14 mouse cellular contexts compared by ENCODE assay signal in the genomic region with DNA sequence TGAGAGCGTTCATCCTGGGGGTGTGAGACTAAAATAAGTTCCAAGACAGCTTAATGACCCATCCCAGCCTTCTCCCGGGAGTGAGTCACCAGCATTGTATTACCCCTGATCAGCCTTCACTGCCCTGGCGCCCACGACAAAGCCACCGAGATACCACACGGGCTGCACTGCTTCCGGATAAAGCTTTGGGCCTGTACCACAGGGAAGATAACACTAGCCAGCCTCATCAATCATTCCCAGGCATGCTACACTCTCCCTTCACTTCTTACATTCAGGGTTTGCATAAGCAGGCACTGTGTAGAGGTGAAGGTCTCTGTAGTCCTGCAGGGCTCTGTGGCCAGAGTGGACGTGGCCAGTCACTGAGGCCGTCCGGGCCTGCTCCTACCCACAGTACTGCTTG. TPM values are rescaled to one million over a fixed set of nuclear protein-coding genes. Genes with fewer than 3 reads are reported as not detected.
DNase-seq lines count a peak whose midpoint lies in the region; ATAC-seq and TF ChIP-seq lines count a peak whose summit lies in the region.
"Had no signal": no experiment of that assay in that cellular context is flagged by ENCODE, and none has a peak within 500 bp of the region (broad histone marks: within the 10 kb centered on the region; RNA-seq: fewer than 3 reads in every experiment).

No protein-coding gene starts in this region.

- no peaks in the 10 kb centered on the region for H3K27me3 ChIP-seq in heart, embryonic 15.5 days
- no peaks in the 10 kb centered on the region for H3K27me3 ChIP-seq in cerebellum, adult 2 months (ENCODE audit: control insufficient read depth, insufficient read depth, low read length)
- no peaks in the 10 kb centered on the region for H3K27me3 ChIP-seq in midbrain, embryonic 10.5 days (ENCODE audit: low read depth, poor library complexity, severe bottlenecking)
- H3K27me3 ChIP-seq: forebrain, embryonic 13.5 days; limb, embryonic 15.5 days had no signal

- H3K4me1 ChIP-seq in heart, embryonic 15.5 days (replicated peaks): peaks cover 8% of the 10 kb centered on the region
- H3K4me1 ChIP-seq in cerebellum, adult 2 months (ENCODE audit: control insufficient read depth, insufficient read depth, low read length): peaks cover 5% of the 10 kb centered on the region
- H3K4me1 ChIP-seq in midbrain, embryonic 10.5 days: peaks cover 14% of the 10 kb centered on the region

- WGBS in heart, embryonic 15.5 days: 26% methylated on average over 10 of the region's 10 CpGs
- 72% methylated on average over 10 of the region's 10 CpGs for WGBS in cerebellum, adult 2 months
- 86% methylated on average over 10 of the region's 10 CpGs for WGBS in midbrain, embryonic 10.5 days

- TF ChIP-seq POLR2A in cerebellum, adult 2 months (IDR thresholded peaks at IDR 0.05; ENCODE audit: borderline replicate concordance, insufficient read depth, low read length): no peak

- H3K4me3 ChIP-seq in heart, embryonic 15.5 days: no peak overlapping the region
- no peak overlapping the region for H3K4me3 ChIP-seq in cerebellum, adult 2 months (replicated peaks; ENCODE audit: insufficient read depth, low read depth, low read length)
- no peak overlapping the region for H3K4me3 ChIP-seq in midbrain, embryonic 10.5 days
- H3K4me3 ChIP-seq: forebrain, embryonic 13.5 days; limb, embryonic 15.5 days had no signal

- no peak for TF ChIP-seq CTCF in cerebellum, adult 2 months (IDR thresholded peaks at IDR 0.05; ENCODE audit: borderline replicate concordance, insufficient read depth, low read depth, low read length)

- H3K9me3 ChIP-seq in heart, embryonic 15.5 days (replicated peaks): no peaks in the 10 kb centered on the region
- no peaks in the 10 kb centered on the region for H3K9me3 ChIP-seq in midbrain, embryonic 10.5 days (replicated peaks)
- H3K9me3 ChIP-seq: forebrain, embryonic 13.5 days; limb, embryonic 15.5 days had no signal

- DNase-seq in heart, postnatal 4 days: no peak
- DNase-seq in MEL-GATA-1-ER (ENCODE audit: extremely low read depth, low read depth): peak; percentile 46
- no peak for DNase-seq in urinary bladder, postnatal 36 days (ENCODE audit: low spot score in 2 of 2)
- DNase-seq in cerebellum, adult 2 months: no peak
- DNase-seq in midbrain, embryonic 10.5 days (ENCODE audit: low spot score): no peak
- DNase-seq: heart, postnatal 10 days; layer of hippocampus, adult 9-11 months; midbrain, embryonic 14.5 days; thymus, adult 18-20 months had no signal

- H3K9ac ChIP-seq in heart, embryonic 15.5 days: no peak overlapping the region
- H3K9ac ChIP-seq: forebrain, embryonic 13.5 days; limb, embryonic 15.5 days had no signal

- no peak overlapping the region for H3K27ac ChIP-seq in heart, embryonic 15.5 days
- no peak overlapping the region for H3K27ac ChIP-seq in cerebellum, adult 2 months (ENCODE audit: insufficient read depth, low read length)
- no peak overlapping the region for H3K27ac ChIP-seq in midbrain, embryonic 10.5 days (replicated peaks)
- H3K27ac ChIP-seq: forebrain, embryonic 13.5 days; limb, embryonic 15.5 days had no signal

- H3K36me3 ChIP-seq in heart, embryonic 15.5 days: no peaks in the 10 kb centered on the region
- no peaks in the 10 kb centered on the region for H3K36me3 ChIP-seq in midbrain, embryonic 10.5 days
- H3K36me3 ChIP-seq: limb, embryonic 15.5 days had no signal

- H3K4me2 ChIP-seq in heart, embryonic 15.5 days: no peak overlapping the region
- H3K4me2 ChIP-seq: forebrain, embryonic 13.5 days; limb, embryonic 15.5 days had no signal

- 0 out of 2 replicates have a peak, but pooled peaks have one; percentile 22 for ATAC-seq in heart, embryonic 15.5 days (replicated peaks; ENCODE audit: insufficient number of reproducible peaks, insufficient read depth, low FRiP score, low read depth)
- 0 out of 2 replicates have a peak, but pooled peaks have one; percentile 9 for ATAC-seq in granulocyte monocyte progenitor cell, adult 5-6 weeks (replicated peaks; ENCODE audit: poor library complexity, severe bottlenecking)
- peak; percentile 66 for ATAC-seq in megakaryocyte-erythroid progenitor cell, adult 5-6 weeks (replicated peaks; ENCODE audit: low FRiP score, low TSS enrichment, poor library complexity, severe bottlenecking)
- ATAC-seq: forebrain, embryonic 13.5 days had no signal

RNA-seq across cellular contexts. Expression of gene Tob1, which starts 21.7 kb away (rescaled TPM):
- 37.7 and 45.5 TPM in 2 replicates for polyA plus RNA-seq in heart, embryonic 15.5 days (2015; fragmentation: Nextera tagmentation; extraction: Ambion mirVana)
- 10 to 100 TPM; 62.2 to 69.9 TPM for total RNA-seq in heart, postnatal 4 days (2021)
- total RNA-seq in granulocyte monocyte progenitor cell, adult 5-6 weeks (2014; fragmentation: Nextera tagmentation): 2.9 and 4.5 TPM in 2 replicates
- 1.1 and 4.9 TPM in 2 replicates for total RNA-seq in granulocyte monocyte progenitor cell, adult 5-6 weeks (2017)
- total RNA-seq in megakaryocyte-erythroid progenitor cell, adult 5-6 weeks (2014; fragmentation: Nextera tagmentation): 5.1 and 8.7 TPM in 2 replicates
- total RNA-seq in megakaryocyte-erythroid progenitor cell, adult 5-6 weeks (2017): 4.4 and 7.8 TPM in 2 replicates
- polyA plus RNA-seq in cerebellum, adult 2 months (2012; rRNA removed): 55.9 and 56.0 TPM in 2 replicates
- polyA plus RNA-seq in midbrain, embryonic 10.5 days (2016; fragmentation: Nextera tagmentation; extraction: Ambion mirVana): 18.4 and 21.6 TPM in 2 replicates

RNA-seq across cellular contexts. Expression of gene Wfikkn2, which starts 56.2 kb away (rescaled TPM):
- polyA plus RNA-seq in heart, embryonic 15.5 days (2015; fragmentation: Nextera tagmentation; extraction: Ambion mirVana): 2.4 and 4.6 TPM in 2 replicates
- 1 to 10 TPM; 2.0 TPM for total RNA-seq in heart, postnatal 4 days (2021)
- not detected in 2 replicates for total RNA-seq in granulocyte monocyte progenitor cell, adult 5-6 weeks (2014; fragmentation: Nextera tagmentation)
- total RNA-seq in granulocyte monocyte progenitor cell, adult 5-6 weeks (2017): 0.09 TPM in 1 of 2 replicates, not detected in the other
- 0.61 and 0.87 TPM in 2 replicates for total RNA-seq in megakaryocyte-erythroid progenitor cell, adult 5-6 weeks (2014; fragmentation: Nextera tagmentation)
- total RNA-seq in megakaryocyte-erythroid progenitor cell, adult 5-6 weeks (2017): 0.50 TPM in 1 of 2 replicates, not detected in the other
- 0.75 and 1.8 TPM in 2 replicates for polyA plus RNA-seq in cerebellum, adult 2 months (2012; rRNA removed)
- 0.27 and 0.99 TPM in 2 replicates for polyA plus RNA-seq in midbrain, embryonic 10.5 days (2016; fragmentation: Nextera tagmentation; extraction: Ambion mirVana)

Comparison
In these comparisons a context has a peak if more than half of its experiments do, and no peak if none do; other contexts are left out.
1. ATAC-seq: peak in every context shown above with its lines; median percentile 66 in megakaryocyte-erythroid progenitor cell, adult 5-6 weeks; 22 in heart, embryonic 15.5 days; 9 in granulocyte monocyte progenitor cell, adult 5-6 weeks.
2. RNA of gene Tob1, which starts 21.7 kb away (total RNA-seq): 62.2 to 69.9 TPM in heart, postnatal 4 days; 4.4 to 8.7 TPM in megakaryocyte-erythroid progenitor cell, adult 5-6 weeks and 1.1 to 4.9 TPM in granulocyte monocyte progenitor cell, adult 5-6 weeks; every median in the first group is over 4 times any median in the second.